Mouse (Mus musculus) naive thymus-derived CD4-positive, alpha-beta T cell, adult 2 months (primary cell): ENCODE data around the gene Grm5.

Source experiments
- DNase-seq: peaks from one replicate; pipeline ENCODE4 v3.0.0-alpha.2; 2011; ENCODE audit warnings: low read depth

The Grm5 gene

DNA sequence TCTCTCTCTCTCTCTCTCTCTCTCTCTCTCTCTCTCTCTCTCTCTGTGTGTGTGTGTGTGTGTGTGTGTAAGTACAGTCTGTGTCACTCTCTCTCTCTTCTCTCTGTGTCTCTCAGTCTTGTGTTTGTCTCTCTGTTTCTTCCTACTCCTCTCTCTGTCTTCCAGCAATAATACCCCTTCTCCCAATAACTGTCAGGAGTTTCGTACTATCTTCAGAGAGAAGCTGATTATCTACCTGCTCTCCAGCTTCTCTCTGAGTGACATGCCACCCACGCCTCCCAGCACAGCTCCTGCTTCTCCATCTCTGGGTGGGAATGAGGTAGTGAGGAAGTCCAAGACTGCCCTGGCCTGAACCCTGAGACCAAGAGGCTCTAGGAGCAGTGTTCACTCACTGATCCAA, at the start of gene Grm5:
Gene Grm5, plus strand, starts transcription at position 301 of the 400 bp plus-strand sequence.
- no peak for DNase-seq

- no peak for DNase-seq
Measured at GRCm38 (mm10) chr7:87539031-87539430, 44.9 kb upstream of the Grm5 start.

GRCm38 (mm10) chr7:87565300-87565699, 18.7 kb upstream of the Grm5 start:
- DNase-seq, result no peak

- DNase-seq, result no peak
Measured at GRCm38 (mm10) chr7:87566476-87566875, 17.5 kb upstream of the Grm5 start.

GRCm38 (mm10) chr7:87584281-87584701, 323 bp downstream of the Grm5 start:
- DNase-seq, result no peak

GRCm38 (mm10) chr7:87586271-87586937, 2.4 kb downstream of the Grm5 start:
- no peak for DNase-seq

DNA sequence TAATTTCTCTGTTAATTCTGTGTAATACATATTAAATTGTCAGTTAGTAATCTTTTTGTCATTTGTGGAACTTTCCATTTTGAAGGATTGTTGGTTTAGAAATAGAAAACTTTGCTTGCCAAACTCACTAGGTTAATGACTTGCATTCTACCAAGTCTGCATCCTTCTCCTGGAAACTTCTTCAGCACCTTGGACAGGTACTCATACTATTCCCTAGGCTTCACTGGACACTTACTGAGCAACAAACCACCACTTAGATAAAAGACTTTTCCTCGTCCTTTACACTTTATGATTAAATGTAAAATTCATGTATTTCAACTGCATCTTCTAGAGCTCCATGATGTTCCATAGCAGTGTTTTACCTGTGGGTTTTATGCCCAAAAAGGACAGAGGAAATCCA, 4.0 kb downstream of the Grm5 start:
- DNase-seq, result no peak

- no peak for DNase-seq
Measured at GRCm38 (mm10) chr7:87626251-87626650, 42.3 kb downstream of the Grm5 start.

- DNase-seq, result no peak
Measured at GRCm38 (mm10) chr7:87635530-87635929, 51.6 kb downstream of the Grm5 start.

GRCm38 (mm10) chr7:87650610-87651009, 66.6 kb downstream of the Grm5 start:
- DNase-seq, result no peak

DNA sequence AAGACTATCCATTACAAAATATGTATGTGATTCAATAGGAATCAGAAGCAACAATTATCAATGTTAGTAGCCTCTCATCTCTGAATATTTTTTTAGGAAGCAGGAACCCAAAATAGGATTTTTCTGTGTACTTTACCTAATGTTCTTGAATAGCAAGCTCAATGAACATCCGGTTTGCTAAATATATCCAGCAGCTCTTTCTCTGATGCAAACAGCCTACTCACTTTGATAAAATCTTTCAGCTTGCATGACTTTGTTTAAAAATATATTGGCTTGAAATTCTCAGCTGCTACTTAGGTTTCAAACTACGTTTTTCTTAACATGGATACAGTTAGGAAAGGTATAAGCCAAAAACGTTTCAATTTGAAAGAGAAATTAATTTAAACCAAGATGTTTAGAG, 77.8 kb downstream of the Grm5 start:
- no peak for DNase-seq

GRCm38 (mm10) chr7:87664041-87664440, 80.1 kb downstream of the Grm5 start:
- DNase-seq, result no peak

- no peak for DNase-seq
Measured at GRCm38 (mm10) chr7:87716393-87716792, 132.4 kb downstream of the Grm5 start.

GRCm38 (mm10) chr7:87718631-87719030, 134.7 kb downstream of the Grm5 start:
- DNase-seq, result no peak

GRCm38 (mm10) chr7:87734511-87734910, 150.5 kb downstream of the Grm5 start:
- no peak for DNase-seq

DNA sequence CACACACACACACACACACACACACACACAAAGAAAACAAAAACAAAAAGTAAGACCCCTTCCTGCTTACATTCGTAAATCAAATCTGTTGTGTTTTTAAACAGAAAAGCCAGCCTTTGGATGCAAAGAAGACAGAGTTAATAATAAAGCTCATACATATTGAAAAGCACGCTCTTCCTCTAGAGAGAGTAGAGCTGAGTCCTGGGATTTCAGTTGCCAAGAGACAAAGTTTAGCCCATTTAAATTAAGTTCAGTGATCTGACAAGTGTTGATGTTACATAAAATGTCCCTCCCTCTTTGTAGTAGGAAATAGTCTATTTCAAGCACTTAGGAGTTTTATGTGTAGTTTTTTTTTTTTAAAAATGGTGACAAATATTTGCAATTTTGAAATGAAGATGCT, 178.0 kb downstream of the Grm5 start:
- DNase-seq, result no peak

- no peak for DNase-seq
Measured at GRCm38 (mm10) chr7:87762376-87762775, 178.4 kb downstream of the Grm5 start.

- no peak for DNase-seq
Measured at GRCm38 (mm10) chr7:87787560-87787959, 203.6 kb downstream of the Grm5 start.

DNA sequence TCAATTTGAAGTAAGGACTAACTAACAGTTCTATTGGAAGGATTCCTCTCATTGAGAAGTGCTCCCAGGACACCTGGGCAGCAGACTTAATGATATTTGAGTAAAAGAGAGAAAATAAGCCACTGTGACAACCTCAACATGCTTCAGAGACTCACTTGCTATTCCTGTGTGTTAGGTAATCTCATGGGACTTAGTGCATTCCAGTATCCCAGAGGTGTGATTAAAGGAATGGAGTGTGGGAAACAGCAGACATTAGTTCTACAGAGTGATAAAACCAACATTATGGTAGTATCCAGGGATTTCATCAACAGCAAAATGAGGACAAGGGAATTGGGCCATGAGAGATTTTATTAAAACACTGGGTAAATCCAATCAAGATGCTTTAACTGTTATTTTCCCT, 205.0 kb downstream of the Grm5 start:
- DNase-seq, result no peak

DNA sequence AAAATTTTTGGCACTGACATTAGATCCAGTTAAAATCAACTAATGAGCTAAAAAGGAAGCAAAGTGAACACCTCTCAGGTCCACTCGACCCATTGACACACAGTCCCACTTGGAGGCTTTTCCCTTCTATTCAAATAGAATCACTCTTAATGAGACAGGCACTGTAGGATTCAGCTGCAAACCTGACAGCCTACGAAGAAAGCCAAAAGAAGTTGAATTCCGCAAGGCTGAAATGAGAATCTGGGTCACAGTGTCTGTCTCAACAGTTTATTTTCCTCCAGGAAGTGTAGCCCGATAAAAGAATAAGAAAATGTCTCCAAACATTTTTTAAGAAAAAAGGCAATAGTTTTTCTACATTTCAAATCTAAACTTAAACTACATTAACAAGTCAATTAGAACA, 209.9 kb downstream of the Grm5 start:
- DNase-seq, result no peak

DNA sequence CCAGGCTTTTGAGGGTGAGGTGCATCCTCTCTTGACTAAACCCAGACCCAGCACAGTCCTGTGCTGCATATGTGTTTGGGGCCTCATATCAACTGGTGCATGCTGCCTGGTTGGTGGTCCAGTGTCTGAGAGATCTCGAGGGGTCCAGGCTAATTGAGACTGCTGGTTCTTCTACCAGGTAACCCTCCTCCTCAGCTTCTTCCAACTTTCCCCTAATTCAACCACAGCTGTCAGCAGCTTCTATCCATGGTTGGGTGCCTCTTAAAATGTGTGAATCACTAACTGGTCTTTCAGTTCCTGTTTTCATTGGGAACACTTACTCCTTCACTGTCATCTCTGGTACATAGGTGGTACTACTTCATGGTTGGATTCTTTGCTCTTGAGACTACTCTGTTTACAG, 240.9 kb downstream of the Grm5 start:
- DNase-seq, result no peak

- DNase-seq, result no peak
Measured at GRCm38 (mm10) chr7:87834669-87835068, 250.7 kb downstream of the Grm5 start.

DNA sequence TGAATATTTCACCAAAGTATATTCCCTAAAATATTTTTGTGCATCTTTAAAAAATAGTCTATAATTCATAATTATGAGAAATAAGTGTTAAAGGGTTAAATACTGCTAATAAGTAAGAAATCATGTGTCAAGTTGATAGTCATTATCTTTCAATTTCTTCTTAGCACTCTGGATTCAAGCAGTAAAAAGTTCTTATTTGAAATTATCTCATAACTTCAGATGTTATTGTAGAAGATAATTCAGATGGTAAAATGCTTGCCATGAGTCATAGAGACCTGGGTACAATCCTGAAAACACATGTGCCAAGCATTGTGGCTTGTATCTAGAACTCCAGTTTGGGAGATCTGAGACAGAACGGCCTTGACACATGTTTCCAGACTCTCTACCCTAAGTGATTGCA, 254.6 kb downstream of the Grm5 start:
- no peak for DNase-seq

GRCm38 (mm10) chr7:87843496-87843895, 259.5 kb downstream of the Grm5 start:
- DNase-seq, result no peak
